Mouse (Mus musculus) left cerebral cortex, adult 8-10 months (tissue): Measurements from ENCODE around the gene Vwce. TPM values are rescaled to one million over a fixed set of nuclear protein-coding genes. Genes with fewer than 3 reads are reported as not detected.
A peak's percentile ranks its signal among the peaks of the same experiment; 100 is the strongest.

Experiments
- DNase-seq, 2 experiments: peaks; one replicate each; pipeline ENCODE4 v3.0.0; 2022; ENCODE audit warnings: low spot score in 2 of 2
- total RNA-seq, 4 experiments: library from RNA; stranded (reverse); gene quantifications; 2 replicates each; pipeline ENCODE4 v1.2.4; 2022

Vwce gene
- total RNA-seq, 4 experiments from 2014 or later = 0.39 to 0.77 (median 0.47) TPM

- DNase-seq = no peak
These were observed 79.5 kb downstream of the Vwce start for GRCm38 (mm10) chr19:10713551-10713950.

DNA sequence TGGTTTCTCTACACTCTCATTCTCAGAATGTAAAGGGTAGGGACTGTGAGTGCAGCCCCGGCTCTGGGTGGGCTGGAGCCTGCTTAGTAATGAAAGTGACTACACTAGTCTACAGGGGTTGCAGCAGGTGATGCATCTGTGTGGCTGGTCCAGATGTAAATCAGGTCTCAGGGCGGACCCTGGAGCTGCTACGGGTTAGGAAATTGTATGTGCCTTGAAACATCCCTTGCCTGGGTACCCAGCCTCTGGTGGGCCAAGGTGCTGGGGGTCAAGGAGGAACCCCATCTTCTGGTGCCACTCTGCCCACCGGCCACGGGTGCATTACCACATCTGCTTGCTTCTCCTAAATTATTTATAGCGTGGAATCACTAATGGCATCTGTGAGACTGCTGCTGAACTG is 80.2 kb downstream of the Vwce start:
- DNase-seq = no peak

DNA sequence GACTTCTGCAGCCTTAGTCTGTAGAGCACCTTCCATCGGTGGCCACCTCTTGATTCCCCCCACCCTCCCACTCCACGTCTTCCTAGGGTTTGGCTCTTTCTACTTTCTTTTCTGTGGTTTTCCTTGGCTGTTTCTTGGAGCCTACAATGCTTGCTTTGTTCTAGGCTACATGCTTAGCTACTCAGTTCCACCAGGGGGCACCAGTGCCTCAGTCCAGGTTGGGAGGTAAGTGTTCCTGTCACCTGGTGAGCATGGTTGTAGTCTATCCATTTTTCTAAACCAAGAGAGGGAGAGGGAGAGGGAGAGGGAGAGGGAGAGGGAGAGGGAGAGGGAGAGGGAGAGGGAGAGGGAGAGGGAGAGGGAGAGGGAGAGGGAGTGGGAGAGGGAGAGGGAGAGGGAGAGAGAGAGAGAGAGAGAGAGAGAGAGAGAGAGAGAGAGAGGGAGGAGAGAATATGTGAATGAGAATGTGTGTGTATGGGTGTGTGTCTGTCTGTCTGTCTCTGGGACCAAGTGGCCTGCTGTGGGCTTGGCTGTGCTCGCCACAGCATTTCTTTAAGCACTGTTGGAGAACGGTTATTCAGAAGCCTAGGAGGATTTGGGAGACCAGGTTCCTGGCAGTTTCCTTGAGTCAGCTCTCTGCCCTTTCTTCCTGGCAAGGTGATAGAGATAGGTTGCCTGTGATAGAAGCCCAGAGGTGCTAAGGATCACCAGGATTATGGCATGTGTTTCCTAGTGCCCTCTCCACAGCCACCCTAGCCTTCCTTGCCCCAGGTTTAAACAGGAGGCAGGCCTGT is 80.9 kb downstream of the Vwce start:
- DNase-seq = peak; percentile 49 to 55

GRCm38 (mm10) chr19:10715476-10715875 is 81.5 kb downstream of the Vwce start:
- no peak for DNase-seq

Other genes starting within 250 kb of the Vwce start
- 100 to 1,000 TPM; 268 to 306 (median 296) TPM for gene Syt7, start 245.1 kb upstream of the Vwce start, total RNA-seq
- 10 to 100 TPM; 49.9 to 67.8 (median 54.8) TPM for gene Lrrc10b, start 176.7 kb upstream of the Vwce start, total RNA-seq
- 1 to 10 TPM; 1.0 to 3.1 (median 1.7) TPM for gene Ppp1r32, start 151.3 kb upstream of the Vwce start, total RNA-seq
- gene Cpsf7, start 108.9 kb upstream of the Vwce start, total RNA-seq = 10 to 100 TPM; 74.4 to 82.2 (median 78.3) TPM
- gene Sdhaf2, start 108.1 kb upstream of the Vwce start, total RNA-seq = 10 to 100 TPM; 47.1 to 55.9 (median 51.2) TPM
- 10 to 100 TPM; 10.9 to 13.8 (median 12.9) TPM for gene Tmem216, start 78.0 kb upstream of the Vwce start, total RNA-seq
- gene Cyb561a3, start 57.0 kb upstream of the Vwce start, total RNA-seq = 10 to 100 TPM; 12.4 to 13.2 (median 12.8) TPM
- 10 to 100 TPM; 13.8 to 15.5 (median 14.5) TPM for gene Tmem138, start 56.9 kb upstream of the Vwce start, total RNA-seq
- 100 to 1,000 TPM; 181 to 219 (median 206) TPM for gene Ddb1, start 28.9 kb upstream of the Vwce start, total RNA-seq
- gene Tkfc, start 28.6 kb upstream of the Vwce start, total RNA-seq = 10 to 100 TPM; 17.4 to 19.9 (median 19.3) TPM
- gene Pga5, start 43.9 kb downstream of the Vwce start, total RNA-seq = not detected
- 10 to 100 TPM; 17.8 to 23.9 (median 20.9) TPM for gene Vps37c, start 54.5 kb downstream of the Vwce start, total RNA-seq
- under 1 TPM; 0.13 to 0.51 (median 0.43) TPM for gene Cd5, start 104.8 kb downstream of the Vwce start, total RNA-seq
- gene Cd6, start 195.8 kb downstream of the Vwce start, total RNA-seq = 1 to 10 TPM; 1.5 to 4.1 (median 2.2) TPM
- gene Slc15a3, start 205.5 kb downstream of the Vwce start, total RNA-seq = 10 to 100 TPM in 1 of 4 experiments, 1 to 10 TPM in 3; 1.2 to 11.7 (median 3.9) TPM
- 100 to 1,000 TPM; 218 to 239 (median 228) TPM for gene Tmem132a, start 235.7 kb downstream of the Vwce start, total RNA-seq
- gene Tmem109, start 247.8 kb downstream of the Vwce start, total RNA-seq = 10 to 100 TPM; 45.0 to 48.1 (median 45.5) TPM